Comparison of ENCODE assay signal across 9 mouse cellular contexts in the genomic region with DNA sequence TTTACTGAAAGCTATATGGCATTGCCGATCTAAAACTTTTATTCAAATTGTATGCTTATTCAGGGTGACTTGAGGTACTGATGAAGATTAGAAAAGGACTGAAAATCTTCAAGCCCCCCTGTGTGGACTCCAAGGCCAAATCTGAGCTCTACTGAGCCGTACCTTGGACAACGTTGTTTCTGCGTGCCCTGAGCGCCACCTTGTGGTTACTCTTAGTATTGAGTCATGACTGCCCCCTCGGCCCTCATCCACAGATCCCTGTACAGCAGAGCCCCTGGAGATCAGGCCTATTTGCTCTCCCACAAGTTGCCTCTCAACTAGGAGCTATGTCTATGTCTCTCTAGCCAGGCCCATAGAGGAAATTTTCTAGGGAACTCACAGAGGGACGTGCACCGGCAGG. TPM values are rescaled to one million over a fixed set of nuclear protein-coding genes. Genes with fewer than 3 reads are reported as not detected.
DNase-seq lines count a peak whose midpoint lies in the region; ATAC-seq and TF ChIP-seq lines count a peak whose summit lies in the region.
"Had no signal": no experiment of that assay in that cellular context is flagged by ENCODE, and none has a peak within 500 bp of the region (broad histone marks: within the 10 kb centered on the region; RNA-seq: fewer than 3 reads in every experiment).

No protein-coding gene starts in this region.

- no peak overlapping the region for H3K4me3 ChIP-seq in embryonic facial prominence, embryonic 11.5 days (ENCODE audit: low read depth, low read length)
- no peak overlapping the region for H3K4me3 ChIP-seq in midbrain, embryonic 11.5 days (ENCODE audit: low read depth, low read length)
- no peak overlapping the region for H3K4me3 ChIP-seq in small intestine, adult 2 months (ENCODE audit: low read depth, low read length)
- H3K4me3 ChIP-seq: limb, embryonic 15.5 days had no signal

- TF ChIP-seq POLR2A in small intestine, adult 2 months (IDR thresholded peaks at IDR 0.05; ENCODE audit: low read depth, low read length) = no peak

- TF ChIP-seq CTCF in small intestine, adult 2 months (IDR thresholded peaks at IDR 0.05; ENCODE audit: extremely low read depth, insufficient read length, insufficient replicate concordance, low read depth, low read length) = peak; percentile 80; the same call in 1 of the 2 replicates

- H3K9ac ChIP-seq in embryonic facial prominence, embryonic 11.5 days (replicated peaks; ENCODE audit: low read length) = no peak overlapping the region
- no peak overlapping the region for H3K9ac ChIP-seq in midbrain, embryonic 11.5 days (ENCODE audit: low read length)
- H3K9ac ChIP-seq: limb, embryonic 15.5 days had no signal

- ATAC-seq in embryonic facial prominence, embryonic 11.5 days (replicated peaks; ENCODE audit: insufficient number of reproducible peaks, low FRiP score, low TSS enrichment, low read depth) = no peak; the same call in 1 of the 2 replicates
- ATAC-seq in midbrain, embryonic 11.5 days (ENCODE audit: low FRiP score) = no peak

- no peaks in the 10 kb centered on the region for H3K9me3 ChIP-seq in embryonic facial prominence, embryonic 11.5 days (replicated peaks; ENCODE audit: control insufficient read depth, low read length)
- no peaks in the 10 kb centered on the region for H3K9me3 ChIP-seq in midbrain, embryonic 11.5 days (ENCODE audit: control insufficient read depth, low read length)
- H3K9me3 ChIP-seq: limb, embryonic 15.5 days had no signal

- WGBS in embryonic facial prominence, embryonic 11.5 days = 9% methylated on average over 8 of the region's 8 CpGs
- 8% methylated on average over 8 of the region's 8 CpGs for WGBS in midbrain, embryonic 11.5 days
- 10% methylated on average over 8 of the region's 8 CpGs for WGBS in small intestine, adult 2 months

- no peaks in the 10 kb centered on the region for H3K36me3 ChIP-seq in embryonic facial prominence, embryonic 11.5 days (replicated peaks; ENCODE audit: control insufficient read depth, insufficient read depth, low read depth, low read length)
- no peaks in the 10 kb centered on the region for H3K36me3 ChIP-seq in midbrain, embryonic 11.5 days (ENCODE audit: control insufficient read depth, insufficient read depth, low read length)
- no peaks in the 10 kb centered on the region for H3K36me3 ChIP-seq in small intestine, adult 2 months (ENCODE audit: control insufficient read depth, insufficient read depth, low read length)
- H3K36me3 ChIP-seq: limb, embryonic 15.5 days had no signal

- no peaks in the 10 kb centered on the region for H3K4me1 ChIP-seq in embryonic facial prominence, embryonic 11.5 days (ENCODE audit: control insufficient read depth, insufficient read depth, low read length)
- H3K4me1 ChIP-seq in midbrain, embryonic 11.5 days (ENCODE audit: control insufficient read depth, insufficient read depth, low read length) = 0 out of 2 replicates have a peak, but pooled peaks cover 2% of the 10 kb centered on the region
- H3K4me1 ChIP-seq in small intestine, adult 2 months (ENCODE audit: control insufficient read depth, insufficient read depth, insufficient read length, low read length) = peaks cover 3% of the 10 kb centered on the region; the same call in 1 of the 2 replicates

- no peak overlapping the region for H3K27ac ChIP-seq in embryonic facial prominence, embryonic 11.5 days (replicated peaks; ENCODE audit: low read depth, low read length)
- H3K27ac ChIP-seq in midbrain, embryonic 11.5 days (ENCODE audit: low read depth, low read length) = no peak overlapping the region
- H3K27ac ChIP-seq in small intestine, adult 2 months (ENCODE audit: insufficient read depth, low read depth, low read length) = no peak overlapping the region
- H3K27ac ChIP-seq: limb, embryonic 15.5 days had no signal

- peaks cover 6% of the 10 kb centered on the region for H3K27me3 ChIP-seq in embryonic facial prominence, embryonic 11.5 days (ENCODE audit: control insufficient read depth, insufficient read depth, low read length)
- H3K27me3 ChIP-seq in midbrain, embryonic 11.5 days (ENCODE audit: control insufficient read depth, insufficient read depth, low read length) = peaks cover 7% of the 10 kb centered on the region
- peaks cover 10% of the 10 kb centered on the region; the same call in 1 of the 2 replicates for H3K27me3 ChIP-seq in small intestine, adult 2 months (ENCODE audit: control insufficient read depth, insufficient read depth, low read length)

- no peak overlapping the region for H3K4me2 ChIP-seq in embryonic facial prominence, embryonic 11.5 days (ENCODE audit: low read depth, low read length)
- no peak overlapping the region for H3K4me2 ChIP-seq in midbrain, embryonic 11.5 days
- H3K4me2 ChIP-seq: limb, embryonic 15.5 days had no signal

- peak; percentile 74 to 77 for DNase-seq in adrenal gland, adult 18-20 months (ENCODE audit: low spot score in 2 of 2)
- DNase-seq in adrenal gland, postnatal 4 days (ENCODE audit: low spot score in 2 of 2) = no peak
- peak; percentile 67 to 77 for DNase-seq in adrenal gland, postnatal 36 days
- peak; percentile 84 for DNase-seq in embryonic facial prominence, embryonic 11.5 days (ENCODE audit: low spot score)
- peak; percentile 85 for DNase-seq in heart, postnatal 4 days
- DNase-seq in layer of hippocampus, postnatal 36 days = peak; percentile 71 to 77
- DNase-seq in midbrain, embryonic 11.5 days (ENCODE audit: low spot score, missing footprints) = peak; percentile 99

RNA-seq across cellular contexts. Expression of a gene that starts 4.6 kb away (rescaled TPM):
- not detected for total RNA-seq in adrenal gland, adult 18-20 months (2021)
- under 1 TPM in 1 of 2 experiments, not detected in 1; 0.11 TPM for total RNA-seq in adrenal gland, postnatal 4 days (2021)
- total RNA-seq in adrenal gland, postnatal 36 days (2021) = not detected
- not detected in 2 replicates for polyA plus RNA-seq in embryonic facial prominence, embryonic 11.5 days (2014; fragmentation: Nextera tagmentation; extraction: Ambion mirVana)
- total RNA-seq in heart, postnatal 4 days (2021) = not detected
- total RNA-seq in layer of hippocampus, postnatal 36 days (2021) = under 1 TPM; 0.12 to 0.15 TPM
- 0.12 TPM in 1 of 2 replicates, not detected in the other for polyA plus RNA-seq in midbrain, embryonic 11.5 days (2014; fragmentation: Nextera tagmentation; extraction: Ambion mirVana)
- polyA plus RNA-seq in small intestine, adult 2 months (2012; rRNA removed) = 0.06 and 0.18 TPM in 2 replicates

RNA-seq across cellular contexts. Expression of a gene that starts 12.8 kb away (rescaled TPM):
- total RNA-seq in adrenal gland, adult 18-20 months (2021) = 1 to 10 TPM in 1 of 2 experiments, under 1 TPM in 1; 0.43 to 1.5 TPM
- under 1 TPM; 0.48 to 0.56 TPM for total RNA-seq in adrenal gland, postnatal 4 days (2021)
- under 1 TPM; 0.30 to 0.43 TPM for total RNA-seq in adrenal gland, postnatal 36 days (2021)
- 0.38 and 0.54 TPM in 2 replicates for polyA plus RNA-seq in embryonic facial prominence, embryonic 11.5 days (2014; fragmentation: Nextera tagmentation; extraction: Ambion mirVana)
- total RNA-seq in heart, postnatal 4 days (2021) = under 1 TPM in 1 of 2 experiments, not detected in 1; 0.56 TPM
- not detected for total RNA-seq in layer of hippocampus, postnatal 36 days (2021)
- polyA plus RNA-seq in midbrain, embryonic 11.5 days (2014; fragmentation: Nextera tagmentation; extraction: Ambion mirVana) = 0.89 TPM in 1 of 2 replicates, not detected in the other
- 0.94 and 1.4 TPM in 2 replicates for polyA plus RNA-seq in small intestine, adult 2 months (2012; rRNA removed)

RNA-seq across cellular contexts. Expression of a gene that starts 15.7 kb away (rescaled TPM):
- 10 to 100 TPM; 11.4 to 12.4 TPM for total RNA-seq in adrenal gland, adult 18-20 months (2021)
- 10 to 100 TPM; 10.8 to 11.4 TPM for total RNA-seq in adrenal gland, postnatal 4 days (2021)
- 10 to 100 TPM; 12.0 to 13.6 TPM for total RNA-seq in adrenal gland, postnatal 36 days (2021)
- polyA plus RNA-seq in embryonic facial prominence, embryonic 11.5 days (2014; fragmentation: Nextera tagmentation; extraction: Ambion mirVana) = 2.1 and 2.4 TPM in 2 replicates
- total RNA-seq in heart, postnatal 4 days (2021) = 10 to 100 TPM; 31.5 to 32.3 TPM
- 100 to 1,000 TPM; 223 to 227 TPM for total RNA-seq in layer of hippocampus, postnatal 36 days (2021)
- polyA plus RNA-seq in midbrain, embryonic 11.5 days (2014; fragmentation: Nextera tagmentation; extraction: Ambion mirVana) = 3.0 and 4.6 TPM in 2 replicates
- polyA plus RNA-seq in small intestine, adult 2 months (2012; rRNA removed) = 0.80 and 0.93 TPM in 2 replicates

RNA-seq across cellular contexts. Expression of a gene that starts 38.2 kb away (rescaled TPM):
- 10 to 100 TPM; 10.7 to 11.5 TPM for total RNA-seq in adrenal gland, adult 18-20 months (2021)
- 10 to 100 TPM; 17.5 to 18.8 TPM for total RNA-seq in adrenal gland, postnatal 4 days (2021)
- total RNA-seq in adrenal gland, postnatal 36 days (2021) = 10 to 100 TPM; 11.0 to 12.7 TPM
- polyA plus RNA-seq in embryonic facial prominence, embryonic 11.5 days (2014; fragmentation: Nextera tagmentation; extraction: Ambion mirVana) = 3.2 and 3.8 TPM in 2 replicates
- total RNA-seq in heart, postnatal 4 days (2021) = 1 to 10 TPM; 7.0 to 7.1 TPM
- 1 to 10 TPM; 2.9 to 4.0 TPM for total RNA-seq in layer of hippocampus, postnatal 36 days (2021)
- 3.6 and 4.0 TPM in 2 replicates for polyA plus RNA-seq in midbrain, embryonic 11.5 days (2014; fragmentation: Nextera tagmentation; extraction: Ambion mirVana)
- 10.5 and 12.0 TPM in 2 replicates for polyA plus RNA-seq in small intestine, adult 2 months (2012; rRNA removed)

RNA-seq across cellular contexts. Expression of a gene that starts 48.2 kb away (rescaled TPM):
- total RNA-seq in adrenal gland, adult 18-20 months (2021) = 10 to 100 TPM; 58.8 to 72.0 TPM
- 10 to 100 TPM; 75.9 to 78.3 TPM for total RNA-seq in adrenal gland, postnatal 4 days (2021)
- 10 to 100 TPM; 62.2 to 78.5 TPM for total RNA-seq in adrenal gland, postnatal 36 days (2021)
- 7.5 and 8.9 TPM in 2 replicates for polyA plus RNA-seq in embryonic facial prominence, embryonic 11.5 days (2014; fragmentation: Nextera tagmentation; extraction: Ambion mirVana)
- total RNA-seq in heart, postnatal 4 days (2021) = 10 to 100 TPM; 59.2 to 62.8 TPM
- 10 to 100 TPM; 75.0 to 77.4 TPM for total RNA-seq in layer of hippocampus, postnatal 36 days (2021)
- polyA plus RNA-seq in midbrain, embryonic 11.5 days (2014; fragmentation: Nextera tagmentation; extraction: Ambion mirVana) = 8.5 and 10.6 TPM in 2 replicates
- 2.6 and 6.1 TPM in 2 replicates for polyA plus RNA-seq in small intestine, adult 2 months (2012; rRNA removed)

Comparison
In these comparisons a context has a peak if more than half of its experiments do, and no peak if none do; other contexts are left out.
1. DNase-seq: peak in adrenal gland, adult 18-20 months (2 of 2), adrenal gland, postnatal 36 days (2 of 2), embryonic facial prominence, embryonic 11.5 days (single experiment), heart, postnatal 4 days (single experiment), layer of hippocampus, postnatal 36 days (2 of 2) and midbrain, embryonic 11.5 days (single experiment); none in adrenal gland, postnatal 4 days (0 of 2).
2. RNA of a gene that starts 15.7 kb away (total RNA-seq): 223 to 227 TPM in layer of hippocampus, postnatal 36 days; 31.5 to 32.3 TPM in heart, postnatal 4 days, 12.0 to 13.6 TPM in adrenal gland, postnatal 36 days, 11.4 to 12.4 TPM in adrenal gland, adult 18-20 months and 10.8 to 11.4 TPM in adrenal gland, postnatal 4 days; every median in the first group is over 4 times any median in the second.